Comparison of ENCODE assay signal across 8 mouse cellular contexts in the genomic region with DNA sequence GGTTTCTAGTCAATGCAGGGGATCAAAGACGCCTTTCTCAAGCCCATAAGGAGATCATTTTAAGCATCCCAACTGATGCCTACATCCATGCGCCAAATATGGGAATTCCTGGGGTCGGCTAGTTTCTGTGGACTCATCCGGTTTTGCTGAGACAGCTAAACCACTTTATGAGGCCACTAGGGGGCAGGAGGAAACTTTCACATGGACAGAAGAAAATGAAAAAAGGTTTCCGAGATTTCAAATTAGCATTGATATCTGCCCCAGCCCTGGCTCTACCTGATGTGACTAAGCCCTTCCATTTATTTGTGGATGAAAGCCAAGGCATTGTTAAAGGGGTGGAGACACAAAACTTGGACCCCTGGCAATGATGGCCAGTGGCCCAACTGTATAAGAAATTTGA. TPM values are rescaled to one million over a fixed set of nuclear protein-coding genes. Genes with fewer than 3 reads are reported as not detected.
DNase-seq lines count a peak whose midpoint lies in the region; ATAC-seq and TF ChIP-seq lines count a peak whose summit lies in the region.

No protein-coding gene starts in this region.

- H3K9me3 ChIP-seq in heart, embryonic 12.5 days (replicated peaks): 0 out of 2 replicates have a peak, but pooled peaks cover 2% of the 10 kb centered on the region

- ATAC-seq in heart, embryonic 12.5 days (ENCODE audit: insufficient number of reproducible peaks, low FRiP score): no peak
- peak; percentile 70 for ATAC-seq in megakaryocyte-erythroid progenitor cell, adult 5-6 weeks (replicated peaks; ENCODE audit: low FRiP score, low TSS enrichment, poor library complexity, severe bottlenecking)
- no peak for ATAC-seq in erythroblast, adult 5-6 weeks (replicated peaks; ENCODE audit: low FRiP score, poor library complexity, severe bottlenecking)

- TF ChIP-seq POLR2A in heart, adult 2 months (IDR thresholded peaks at IDR 0.05; ENCODE audit: insufficient read depth, low read depth, low read length): no peak

- peaks cover 1% of the 10 kb centered on the region; the same call in 1 of the 2 replicates for H3K4me1 ChIP-seq in heart, adult 2 months (ENCODE audit: control insufficient read depth, insufficient read depth, low read length)
- H3K4me1 ChIP-seq in heart, embryonic 12.5 days (replicated peaks): peaks cover 9% of the 10 kb centered on the region; the same call in 1 of the 2 replicates

- H3K36me3 ChIP-seq in heart, adult 2 months (ENCODE audit: control insufficient read depth, insufficient read depth, low read length): no peaks in the 10 kb centered on the region; the same call in 1 of the 2 replicates
- H3K36me3 ChIP-seq in heart, embryonic 12.5 days: no peaks in the 10 kb centered on the region

- H3K4me2 ChIP-seq in heart, embryonic 12.5 days: no peak overlapping the region

- peak; percentile 90 for TF ChIP-seq CTCF in heart, adult 2 months (IDR thresholded peaks at IDR 0.05)

- TF ChIP-seq EP300 in heart, adult 2 months (IDR thresholded peaks at IDR 0.05; ENCODE audit: insufficient read depth, low read depth, low read length): no peak

- no peak overlapping the region for H3K4me3 ChIP-seq in heart, adult 2 months
- H3K4me3 ChIP-seq in heart, embryonic 12.5 days: no peak overlapping the region

- peak; percentile 34 to 42 for DNase-seq in heart, adult 2 months
- DNase-seq in urinary bladder, postnatal 14 days (ENCODE audit: low spot score): peak; percentile 61
- no peak for DNase-seq in urinary bladder, adult 2 months (ENCODE audit: low spot score)
- peak; percentile 41 to 58 for DNase-seq in cerebellum, postnatal 36 days
- peak; percentile 70 for DNase-seq in kidney, postnatal 10 days

- no peak overlapping the region for H3K9ac ChIP-seq in heart, adult 2 months (ENCODE audit: low read depth, low read length)
- H3K9ac ChIP-seq in heart, embryonic 12.5 days: no peak overlapping the region

- no peaks in the 10 kb centered on the region for H3K79me2 ChIP-seq in heart, adult 2 months (replicated peaks; ENCODE audit: control insufficient read depth, insufficient read depth, low read length)

- intact Hi-C loops in heart, adult 2 months (cut with DNase I): loop anchor here (5.0 kb wide), 3 partner anchors 104 to 434 kb away; no protein-coding TSS in a partner anchor

- no peak overlapping the region for H3K27ac ChIP-seq in heart, adult 2 months
- H3K27ac ChIP-seq in heart, embryonic 12.5 days (ENCODE audit: poor library complexity, severe bottlenecking): no peak overlapping the region

- H3K27me3 ChIP-seq in heart, adult 2 months (ENCODE audit: control insufficient read depth, insufficient read depth, low read length): no peaks in the 10 kb centered on the region
- no peaks in the 10 kb centered on the region for H3K27me3 ChIP-seq in heart, embryonic 12.5 days (replicated peaks)

- WGBS in heart, adult 2 months: 11% methylated on average over 5 of the region's 5 CpGs
- 21% methylated on average over 5 of the region's 5 CpGs for WGBS in heart, embryonic 12.5 days

RNA-seq across cellular contexts. Expression of gene Dip2b, which starts 15.5 kb away (rescaled TPM):
- 10 to 100 TPM; 18.6 to 19.5 TPM for total RNA-seq in heart, adult 2 months (2021)
- polyA plus RNA-seq in heart, adult 2 months (2012; rRNA removed): 11.2 and 16.9 TPM in 2 replicates
- 16.3 and 18.6 TPM in 2 replicates for polyA plus RNA-seq in heart, embryonic 12.5 days (2016; fragmentation: Nextera tagmentation; extraction: Ambion mirVana)
- polyA plus RNA-seq in urinary bladder, adult 2 months (2012; rRNA removed): 13.5 and 14.7 TPM in 2 replicates
- total RNA-seq in megakaryocyte-erythroid progenitor cell, adult 5-6 weeks (2014; fragmentation: Nextera tagmentation): 10.6 and 14.5 TPM in 2 replicates
- 6.1 and 14.0 TPM in 2 replicates for total RNA-seq in megakaryocyte-erythroid progenitor cell, adult 5-6 weeks (2017)
- total RNA-seq in erythroblast, adult 5-6 weeks (2015; ENCODE audit: low replicate concordance): 4.2 and 7.7 TPM in 2 replicates
- 2.6 and 4.2 TPM in 2 replicates for total RNA-seq in erythroblast, adult 5-6 weeks (2017; ENCODE audit: low replicate concordance)

RNA-seq across cellular contexts. Expression of gene Larp4, which starts 53.1 kb away (rescaled TPM):
- total RNA-seq in heart, adult 2 months (2021): 10 to 100 TPM; 54.2 to 55.3 TPM
- polyA plus RNA-seq in heart, adult 2 months (2012; rRNA removed): 32.5 and 54.7 TPM in 2 replicates
- polyA plus RNA-seq in heart, embryonic 12.5 days (2016; fragmentation: Nextera tagmentation; extraction: Ambion mirVana): 38.0 and 40.7 TPM in 2 replicates
- polyA plus RNA-seq in urinary bladder, adult 2 months (2012; rRNA removed): 15.4 and 19.0 TPM in 2 replicates
- total RNA-seq in megakaryocyte-erythroid progenitor cell, adult 5-6 weeks (2014; fragmentation: Nextera tagmentation): 103 and 124 TPM in 2 replicates
- total RNA-seq in megakaryocyte-erythroid progenitor cell, adult 5-6 weeks (2017): 121 and 122 TPM in 2 replicates
- 21.3 and 34.0 TPM in 2 replicates for total RNA-seq in erythroblast, adult 5-6 weeks (2015; ENCODE audit: low replicate concordance)
- total RNA-seq in erythroblast, adult 5-6 weeks (2017; ENCODE audit: low replicate concordance): 15.3 and 17.3 TPM in 2 replicates

RNA-seq across cellular contexts. Expression of gene Fam186a, which starts 56.1 kb away (rescaled TPM):
- under 1 TPM; 0.10 to 0.16 TPM for total RNA-seq in heart, adult 2 months (2021)
- 0.12 and 0.20 TPM in 2 replicates for polyA plus RNA-seq in heart, adult 2 months (2012; rRNA removed)
- not detected in 2 replicates for polyA plus RNA-seq in heart, embryonic 12.5 days (2016; fragmentation: Nextera tagmentation; extraction: Ambion mirVana)
- 0.01 and 0.04 TPM in 2 replicates for polyA plus RNA-seq in urinary bladder, adult 2 months (2012; rRNA removed)
- not detected in 2 replicates for total RNA-seq in megakaryocyte-erythroid progenitor cell, adult 5-6 weeks (2014; fragmentation: Nextera tagmentation)
- not detected in 2 replicates for total RNA-seq in megakaryocyte-erythroid progenitor cell, adult 5-6 weeks (2017)
- total RNA-seq in erythroblast, adult 5-6 weeks (2015; ENCODE audit: low replicate concordance): not detected in 2 replicates
- total RNA-seq in erythroblast, adult 5-6 weeks (2017; ENCODE audit: low replicate concordance): not detected in 2 replicates
